Mouse (Mus musculus): ENCODE measurements around the gene Pyroxd2. TPM values are rescaled to one million over a fixed set of nuclear protein-coding genes. Genes with fewer than 3 reads are reported as not detected.
"Not testable (repeated sequence)": the region's sequence is repeated elsewhere in the genome, so short reads cannot be mapped to it uniquely, and the experiment has no call there.

Pyroxd2 gene
- polyA plus RNA-seq, 1 experiment from 2014 or later, result 1.5 TPM

DNA sequence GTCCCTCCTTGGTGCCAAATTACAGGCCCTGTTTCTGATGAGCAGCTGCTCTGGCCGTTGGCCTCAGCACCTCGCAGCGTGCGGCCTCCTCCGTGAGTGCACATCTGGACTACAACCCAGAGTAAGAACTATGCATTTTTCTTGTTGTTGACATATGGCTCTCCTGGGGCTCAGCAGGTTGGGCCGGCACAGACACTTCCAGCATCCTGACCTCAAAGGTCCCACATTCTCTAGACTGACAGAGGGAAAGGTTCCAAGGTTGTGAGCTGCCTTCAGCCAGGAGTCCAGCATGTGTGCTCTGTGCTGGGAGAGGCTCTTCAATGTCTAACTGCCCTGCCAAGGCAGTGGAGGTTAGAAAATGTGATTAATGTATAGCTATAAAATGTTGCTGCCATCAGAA is 55.2 kb downstream of the Pyroxd2 start:
- H3K27me3 ChIP-seq (ENCODE audit: control insufficient read depth, insufficient read depth, low read length), result no peaks in the 10 kb centered on the region
- no peak for DNase-seq
- H3K36me3 ChIP-seq (ENCODE audit: control insufficient read depth, insufficient read depth, low read length), result no peaks in the 10 kb centered on the region
- H3K9ac ChIP-seq (replicated peaks; ENCODE audit: low read length), result no peak overlapping the region
- ATAC-seq (ENCODE audit: low FRiP score, low TSS enrichment), result no peak
- H3K4me1 ChIP-seq (ENCODE audit: control insufficient read depth, insufficient read depth, low read length), result no peaks in the 10 kb centered on the region
- no peak overlapping the region for H3K27ac ChIP-seq (replicated peaks; ENCODE audit: low read depth, low read length)
- H3K4me3 ChIP-seq (replicated peaks; ENCODE audit: low read depth, low read length), result no peak overlapping the region
- H3K4me2 ChIP-seq (ENCODE audit: low read length), result no peak overlapping the region
- 82% methylated on average over 6 of the region's 6 CpGs for WGBS
- no peaks in the 10 kb centered on the region for H3K9me3 ChIP-seq (ENCODE audit: control insufficient read depth, low read length)

DNA sequence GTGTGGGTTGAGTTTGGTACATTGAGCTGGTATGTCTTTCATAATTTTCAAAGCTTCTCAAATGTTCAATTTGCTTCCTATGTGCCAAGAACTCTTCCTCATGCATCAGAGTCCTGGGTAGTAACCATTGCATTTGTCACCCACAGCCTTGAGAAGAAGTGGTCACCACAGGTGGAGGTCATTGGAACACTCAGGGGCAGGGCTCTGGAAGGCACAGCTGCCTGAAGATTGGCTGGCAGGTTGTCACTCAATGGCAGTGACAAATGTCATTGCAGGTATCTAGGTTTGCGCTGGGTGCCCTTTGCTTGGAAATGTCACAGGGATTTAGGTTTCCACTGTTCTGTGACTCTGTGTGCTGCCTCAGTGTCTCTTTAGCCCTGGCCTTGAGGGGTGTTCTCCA is 62.3 kb downstream of the Pyroxd2 start:
- Histone ChIP-seq H3K36me3 (ENCODE audit: control insufficient read depth, insufficient read depth, low read length) (no peaks in the 10 kb centered on the region), H3K27ac (replicated peaks; ENCODE audit: low read depth, low read length) (no peak overlapping the region), H3K9me3 (ENCODE audit: control insufficient read depth, low read length) (no peaks in the 10 kb centered on the region), H3K4me1 (ENCODE audit: control insufficient read depth, insufficient read depth, low read length) (no peaks in the 10 kb centered on the region), H3K4me3 (replicated peaks; ENCODE audit: low read depth, low read length) (no peak overlapping the region), H3K9ac (replicated peaks; ENCODE audit: low read length) (no peak overlapping the region), H3K27me3 (ENCODE audit: control insufficient read depth, insufficient read depth, low read length) (no peaks in the 10 kb centered on the region), H3K4me2 (ENCODE audit: low read length) (no peak overlapping the region)
- 87% methylated on average over 1 of the region's 1 CpGs for WGBS
- DNase-seq (no peak), ATAC-seq (ENCODE audit: low FRiP score, low TSS enrichment) (no peak)

DNA sequence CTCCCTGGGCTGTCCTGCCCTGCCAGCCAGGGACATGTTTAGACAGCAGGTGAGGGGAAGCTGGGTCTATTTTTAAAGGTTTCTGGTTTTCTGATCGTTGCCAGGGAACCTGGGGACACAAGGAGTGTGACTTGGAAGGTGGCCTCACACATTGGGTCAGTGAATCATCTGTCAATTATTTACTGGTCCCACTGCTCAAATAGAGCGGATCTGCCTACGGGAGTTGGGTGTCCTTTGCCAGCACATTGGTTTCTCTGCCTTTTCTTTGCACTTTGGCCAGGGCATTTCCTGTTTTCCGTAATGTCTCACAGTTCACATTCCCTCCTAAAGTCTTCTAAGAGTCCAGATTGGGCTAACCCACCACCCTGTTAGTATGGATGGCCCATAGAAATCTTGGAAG is 62.8 kb downstream of the Pyroxd2 start:
- ATAC-seq (ENCODE audit: low FRiP score, low TSS enrichment), result no peak

DNA sequence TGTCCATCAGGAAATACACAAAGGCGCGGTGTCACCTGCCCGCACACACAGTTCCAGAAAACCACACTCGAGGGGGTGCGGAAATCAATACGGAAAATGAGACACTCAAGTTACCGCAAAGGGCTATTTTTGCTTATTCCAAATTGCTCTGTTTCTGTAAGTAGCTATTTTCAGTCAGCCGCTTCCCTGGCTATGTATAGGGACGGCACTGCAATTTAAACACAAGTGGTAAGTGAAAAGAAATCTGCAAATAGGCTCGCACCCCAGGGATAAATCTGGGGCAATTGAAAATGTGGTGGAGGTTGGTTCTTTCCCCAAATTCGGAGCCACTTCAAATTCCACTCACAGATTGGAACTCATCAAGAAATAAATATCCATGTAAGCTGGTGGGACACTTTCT is 63.3 kb downstream of the Pyroxd2 start:
- Histone ChIP-seq H3K27me3 (ENCODE audit: control insufficient read depth, insufficient read depth, low read length) (no peaks in the 10 kb centered on the region), H3K4me3 (replicated peaks; ENCODE audit: low read depth, low read length) (no peak overlapping the region), H3K36me3 (ENCODE audit: control insufficient read depth, insufficient read depth, low read length) (no peaks in the 10 kb centered on the region), H3K4me2 (ENCODE audit: low read length) (no peak overlapping the region), H3K9ac (replicated peaks; ENCODE audit: low read length) (no peak overlapping the region), H3K9me3 (ENCODE audit: control insufficient read depth, low read length) (no peaks in the 10 kb centered on the region), H3K27ac (replicated peaks; ENCODE audit: low read depth, low read length) (no peak overlapping the region), H3K4me1 (ENCODE audit: control insufficient read depth, insufficient read depth, low read length) (no peaks in the 10 kb centered on the region)
- DNase-seq (no peak), ATAC-seq (ENCODE audit: low FRiP score, low TSS enrichment) (no peak)
- 93% methylated on average over 11 of the region's 11 CpGs for WGBS

More for the DNA sequence above, 62.8 kb downstream of the Pyroxd2 start:
- no peaks in the 10 kb centered on the region for H3K4me1 ChIP-seq (ENCODE audit: control insufficient read depth, insufficient read depth, low read length)
- H3K27me3 ChIP-seq (ENCODE audit: control insufficient read depth, insufficient read depth, low read length), result no peaks in the 10 kb centered on the region
- no peak for DNase-seq
- H3K9ac ChIP-seq (replicated peaks; ENCODE audit: low read length), result no peak overlapping the region
- H3K27ac ChIP-seq (replicated peaks; ENCODE audit: low read depth, low read length), result no peak overlapping the region
- no peaks in the 10 kb centered on the region for H3K9me3 ChIP-seq (ENCODE audit: control insufficient read depth, low read length)
- no peak overlapping the region for H3K4me3 ChIP-seq (replicated peaks; ENCODE audit: low read depth, low read length)
- WGBS, result 80% methylated on average over 4 of the region's 4 CpGs
- no peak overlapping the region for H3K4me2 ChIP-seq (ENCODE audit: low read length)
- H3K36me3 ChIP-seq (ENCODE audit: control insufficient read depth, insufficient read depth, low read length), result no peaks in the 10 kb centered on the region

DNA sequence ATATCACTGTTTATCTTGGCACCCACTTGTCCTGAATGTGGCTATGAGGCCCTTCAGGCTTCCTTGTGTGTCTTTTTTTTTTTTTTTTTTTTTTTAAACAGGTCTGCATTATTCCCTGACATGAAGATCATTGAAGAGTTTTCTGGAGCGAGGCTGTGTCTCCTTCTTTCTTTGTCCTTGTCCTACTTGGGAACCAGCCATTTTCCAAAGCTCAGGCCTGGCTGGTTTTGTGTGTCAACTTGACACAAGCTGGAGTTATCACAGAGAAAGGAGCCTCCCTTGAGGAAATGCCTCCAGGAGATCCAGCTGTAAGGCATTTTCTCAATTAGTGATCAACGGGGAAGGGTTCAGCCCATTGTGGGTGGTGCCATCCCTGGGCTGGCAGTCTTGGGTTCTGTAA is 69.8 kb downstream of the Pyroxd2 start:
- not testable (repeated sequence) for H3K9ac ChIP-seq (replicated peaks; ENCODE audit: low read length); H3K4me3 ChIP-seq (replicated peaks; ENCODE audit: low read depth, low read length); ATAC-seq (ENCODE audit: low FRiP score, low TSS enrichment); H3K9me3 ChIP-seq (ENCODE audit: control insufficient read depth, low read length); H3K4me1 ChIP-seq (ENCODE audit: control insufficient read depth, insufficient read depth, low read length); H3K27ac ChIP-seq (replicated peaks; ENCODE audit: low read depth, low read length); H3K36me3 ChIP-seq (ENCODE audit: control insufficient read depth, insufficient read depth, low read length); DNase-seq; H3K4me2 ChIP-seq (ENCODE audit: low read length); H3K27me3 ChIP-seq (ENCODE audit: control insufficient read depth, insufficient read depth, low read length)
- 76% methylated on average over 2 of the region's 2 CpGs for WGBS

DNA sequence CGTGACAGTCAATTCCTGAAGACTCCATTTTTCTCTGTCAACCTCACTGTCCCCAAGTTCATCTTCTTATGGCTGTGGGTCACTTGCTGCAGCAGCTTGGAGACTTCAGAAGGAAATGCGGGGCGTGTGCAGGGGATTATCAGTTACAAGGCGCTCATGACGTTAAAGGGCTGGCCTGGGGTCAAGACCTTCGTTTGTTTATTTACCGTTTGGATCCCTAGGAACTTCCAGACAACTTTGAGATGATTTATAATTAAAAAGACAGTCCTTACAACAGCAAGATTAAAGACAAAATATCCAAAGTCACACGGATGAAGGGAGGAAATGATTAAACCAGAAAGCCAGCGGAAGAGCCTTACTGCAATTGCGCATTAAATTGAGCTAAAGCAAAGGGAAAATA is 74.4 kb downstream of the Pyroxd2 start:
- no peak overlapping the region for H3K9ac ChIP-seq (replicated peaks; ENCODE audit: low read length)
- H3K36me3 ChIP-seq (ENCODE audit: control insufficient read depth, insufficient read depth, low read length), result no peaks in the 10 kb centered on the region
- DNase-seq (no peak), ATAC-seq (ENCODE audit: low FRiP score, low TSS enrichment) (no peak)
- no peak overlapping the region for H3K4me3 ChIP-seq (replicated peaks; ENCODE audit: low read depth, low read length)
- no peaks in the 10 kb centered on the region for H3K27me3 ChIP-seq (ENCODE audit: control insufficient read depth, insufficient read depth, low read length)
- H3K9me3 ChIP-seq (ENCODE audit: control insufficient read depth, low read length), result no peaks in the 10 kb centered on the region
- no peak overlapping the region for H3K27ac ChIP-seq (replicated peaks; ENCODE audit: low read depth, low read length)
- H3K4me1 ChIP-seq (ENCODE audit: control insufficient read depth, insufficient read depth, low read length), result no peaks in the 10 kb centered on the region
- WGBS, result 70% methylated on average over 10 of the region's 10 CpGs
- H3K4me2 ChIP-seq (ENCODE audit: low read length), result no peak overlapping the region

DNA sequence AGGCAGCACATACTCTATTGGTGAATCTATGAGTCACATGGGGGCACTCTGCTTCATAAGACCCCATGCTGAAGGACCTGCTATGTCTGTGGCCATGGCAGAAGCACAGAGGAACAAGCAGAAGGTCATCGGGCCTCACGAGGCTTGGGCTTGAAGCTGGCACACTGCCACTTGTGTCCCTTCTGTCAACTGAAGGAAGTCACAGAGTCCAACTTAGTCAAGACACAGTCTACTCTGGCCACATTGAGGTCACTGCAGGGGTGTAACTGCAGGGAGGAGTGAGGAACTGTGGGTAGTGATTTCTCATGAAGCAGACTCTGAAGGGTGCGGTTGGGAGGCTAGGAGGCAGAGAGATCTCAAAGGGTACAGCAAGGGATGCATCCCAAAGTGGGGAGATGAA is 75.1 kb downstream of the Pyroxd2 start:
- 94% methylated on average over 3 of the region's 3 CpGs for WGBS
- Histone ChIP-seq H3K36me3 (ENCODE audit: control insufficient read depth, insufficient read depth, low read length) (no peaks in the 10 kb centered on the region), H3K9ac (replicated peaks; ENCODE audit: low read length) (no peak overlapping the region), H3K4me1 (ENCODE audit: control insufficient read depth, insufficient read depth, low read length) (no peaks in the 10 kb centered on the region), H3K4me2 (ENCODE audit: low read length) (no peak overlapping the region), H3K27ac (replicated peaks; ENCODE audit: low read depth, low read length) (no peak overlapping the region), H3K4me3 (replicated peaks; ENCODE audit: low read depth, low read length) (no peak overlapping the region), H3K27me3 (ENCODE audit: control insufficient read depth, insufficient read depth, low read length) (no peaks in the 10 kb centered on the region), H3K9me3 (ENCODE audit: control insufficient read depth, low read length) (no peaks in the 10 kb centered on the region)
- ATAC-seq (ENCODE audit: low FRiP score, low TSS enrichment) (no peak), DNase-seq (no peak)

DNA sequence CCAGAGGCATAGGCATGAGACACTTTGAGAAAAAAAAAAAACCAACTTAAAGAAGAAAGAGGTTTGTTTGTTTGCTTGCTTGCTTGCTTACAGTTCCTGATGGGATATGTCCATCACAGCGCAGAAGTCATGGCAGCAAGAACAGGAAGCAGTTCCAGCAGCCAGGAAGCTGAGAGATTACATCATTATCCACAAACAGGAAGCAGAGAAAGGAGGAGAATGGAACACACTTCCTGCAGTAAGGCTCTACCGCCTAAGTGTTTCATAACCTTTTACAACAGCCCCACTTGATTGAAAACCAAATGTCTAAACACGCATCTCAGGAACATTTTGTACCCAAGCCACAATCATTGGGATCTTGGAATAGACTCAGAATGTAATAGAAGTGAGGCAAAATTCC is 75.6 kb downstream of the Pyroxd2 start:
- DNase-seq (no peak), ATAC-seq (ENCODE audit: low FRiP score, low TSS enrichment) (no peak)
- Histone ChIP-seq H3K9me3 (ENCODE audit: control insufficient read depth, low read length) (no peaks in the 10 kb centered on the region), H3K4me1 (ENCODE audit: control insufficient read depth, insufficient read depth, low read length) (no peaks in the 10 kb centered on the region), H3K4me3 (replicated peaks; ENCODE audit: low read depth, low read length) (no peak overlapping the region), H3K36me3 (ENCODE audit: control insufficient read depth, insufficient read depth, low read length) (no peaks in the 10 kb centered on the region), H3K27me3 (ENCODE audit: control insufficient read depth, insufficient read depth, low read length) (no peaks in the 10 kb centered on the region), H3K27ac (replicated peaks; ENCODE audit: low read depth, low read length) (no peak overlapping the region), H3K9ac (replicated peaks; ENCODE audit: low read length) (no peak overlapping the region), H3K4me2 (ENCODE audit: low read length) (no peak overlapping the region)
- WGBS, result 95% methylated on average over 3 of the region's 3 CpGs

All from midbrain, embryonic 14.5 days (tissue).